13 mouse cellular contexts compared by ENCODE assay signal in genomic region chr10:122570909-122571551, GRCm38 (mm10).
A peak's percentile ranks its signal among the peaks of the same experiment; 100 is the strongest.
DNase-seq lines count a peak whose midpoint lies in the region; ATAC-seq lines count a peak whose summit lies in the region.
"Had no signal": no experiment of that assay in that cellular context is flagged by ENCODE, and none has a peak within 500 bp of the region (broad histone marks: within the 10 kb centered on the region; RNA-seq: fewer than 3 reads in every experiment).

No protein-coding gene starts in this region.

- H3K4me1 ChIP-seq in intestine, embryonic 15.5 days (replicated peaks) = 0 out of 2 replicates have a peak, but pooled peaks cover 2% of the 10 kb centered on the region
- peaks cover 12% of the 10 kb centered on the region; the same call in 1 of the 2 replicates for H3K4me1 ChIP-seq in midbrain, embryonic 16.5 days (ENCODE audit: control insufficient read depth, insufficient read depth, low read length)

- no peak overlapping the region for H3K9ac ChIP-seq in intestine, embryonic 15.5 days
- H3K9ac ChIP-seq in midbrain, embryonic 16.5 days (ENCODE audit: low read depth, low read length) = 0 out of 2 replicates have a peak overlapping the region, but pooled peaks have one; percentile 20
- H3K9ac ChIP-seq: heart, embryonic 12.5 days; liver, embryonic 14.5 days had no signal

- no peaks in the 10 kb centered on the region for H3K9me3 ChIP-seq in intestine, embryonic 15.5 days
- no peaks in the 10 kb centered on the region for H3K9me3 ChIP-seq in midbrain, embryonic 16.5 days (replicated peaks; ENCODE audit: control insufficient read depth, low read length, poor library complexity, severe bottlenecking)
- H3K9me3 ChIP-seq: heart, embryonic 12.5 days had no signal

- WGBS in intestine, embryonic 15.5 days = 14% methylated on average over 13 of the region's 13 CpGs
- 16% methylated on average over 13 of the region's 13 CpGs for WGBS in midbrain, embryonic 16.5 days

- H3K4me3 ChIP-seq in intestine, embryonic 15.5 days (replicated peaks) = no peak overlapping the region
- no peak overlapping the region for H3K4me3 ChIP-seq in midbrain, embryonic 16.5 days (ENCODE audit: low read depth, low read length)
- H3K4me3 ChIP-seq: heart, embryonic 12.5 days; left cerebral cortex, adult 2 months; myocyte had no signal

- H3K27me3 ChIP-seq in intestine, embryonic 15.5 days (replicated peaks) = no peaks in the 10 kb centered on the region
- H3K27me3 ChIP-seq in midbrain, embryonic 16.5 days (ENCODE audit: control insufficient read depth, insufficient read depth, low read depth, low read length) = no peaks in the 10 kb centered on the region
- H3K27me3 ChIP-seq: heart, embryonic 12.5 days had no signal

- peak; percentile 13 for DNase-seq in kidney, postnatal 10 days
- no peak for DNase-seq in kidney, adult 18-20 months
- peak; percentile 52 for DNase-seq in embryo, embryonic 10 days (ENCODE audit: low spot score)
- DNase-seq in right cerebral cortex, adult 2 months (ENCODE audit: low spot score in 2 of 2) = no peak
- no peak for DNase-seq in right cerebral cortex, postnatal 4 days
- DNase-seq: cerebellum, postnatal 10 days; thymus, postnatal 25 days had no signal

- peak; percentile 79 for ATAC-seq in intestine, embryonic 15.5 days
- 0 out of 2 replicates have a peak, but pooled peaks have one; percentile 42 for ATAC-seq in midbrain, embryonic 16.5 days

- H3K36me3 ChIP-seq in intestine, embryonic 15.5 days = no peaks in the 10 kb centered on the region
- no peaks in the 10 kb centered on the region for H3K36me3 ChIP-seq in midbrain, embryonic 16.5 days (ENCODE audit: control insufficient read depth, insufficient read depth, low read length)
- H3K36me3 ChIP-seq: heart, embryonic 12.5 days had no signal

- H3K4me2 ChIP-seq in intestine, embryonic 15.5 days (replicated peaks) = no peak overlapping the region
- no peak overlapping the region for H3K4me2 ChIP-seq in midbrain, embryonic 16.5 days (ENCODE audit: low read length)
- H3K4me2 ChIP-seq: heart, embryonic 12.5 days had no signal

- H3K27ac ChIP-seq in intestine, embryonic 15.5 days = 0 out of 2 replicates have a peak overlapping the region, but pooled peaks have one; percentile 17
- H3K27ac ChIP-seq in midbrain, embryonic 16.5 days (ENCODE audit: low read length) = no peak overlapping the region
- H3K27ac ChIP-seq: left cerebral cortex, adult 2 months; liver, embryonic 14.5 days had no signal

Comparison
In these comparisons a context has a peak if more than half of its experiments do, and no peak if none do; other contexts are left out.
1. DNase-seq: peak in kidney, postnatal 10 days (single experiment) and embryo, embryonic 10 days (single experiment); none in kidney, adult 18-20 months (single experiment), right cerebral cortex, adult 2 months (0 of 2) and right cerebral cortex, postnatal 4 days (single experiment).